Mouse (Mus musculus): Measurements from ENCODE around the gene Kazn. TPM values are rescaled to one million over a fixed set of nuclear protein-coding genes. Genes with fewer than 3 reads are reported as not detected.

The Kazn gene
- total RNA-seq, 4 experiments from 2014 or later, result 91.5 to 107 (median 100) TPM

- DNase-seq (ENCODE audit: low spot score in 2 of 2), result no peak
These were observed 179.9 kb downstream of the Kazn start for GRCm38 (mm10) chr4:142059113-142059840.

DNA sequence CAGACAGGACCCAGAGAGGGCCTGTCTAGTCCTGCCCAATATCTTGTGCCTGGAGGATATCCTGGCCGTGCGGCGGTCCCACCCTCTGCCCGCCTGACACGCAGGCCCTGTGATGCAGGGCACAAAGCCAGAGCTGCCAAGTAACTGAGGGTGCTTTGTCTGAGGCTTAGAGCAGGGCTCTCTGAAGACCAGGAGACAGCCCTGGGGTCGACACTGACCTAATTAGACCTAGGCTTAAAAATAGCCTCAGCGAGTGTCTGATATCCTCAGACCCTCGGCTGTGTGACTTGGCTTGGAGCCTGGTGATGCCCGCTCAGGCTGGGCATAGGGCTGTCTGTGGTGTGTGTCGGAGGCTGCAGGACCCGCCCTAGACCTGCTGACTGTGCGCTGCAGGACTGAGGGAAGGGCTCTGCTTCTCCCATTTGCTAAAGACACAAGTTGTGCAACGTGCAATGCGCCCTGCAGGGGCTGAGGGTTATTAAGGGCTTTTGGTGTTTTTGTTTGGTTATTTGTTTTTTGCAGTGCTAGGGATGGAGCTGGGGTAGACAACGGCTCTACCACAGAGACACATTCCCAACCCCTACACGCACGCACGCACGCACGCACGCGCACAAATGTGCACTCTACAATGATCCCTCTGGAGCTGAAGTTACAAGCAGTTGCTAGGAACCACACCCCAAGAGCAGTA lies 181.5 kb downstream of the Kazn start:
- DNase-seq (ENCODE audit: low spot score in 2 of 2), result peak in 1 of 2 experiments; percentile 55

- no peak for DNase-seq (ENCODE audit: low spot score in 2 of 2)
These were observed 183.6 kb downstream of the Kazn start for GRCm38 (mm10) chr4:142055600-142055999.

DNA sequence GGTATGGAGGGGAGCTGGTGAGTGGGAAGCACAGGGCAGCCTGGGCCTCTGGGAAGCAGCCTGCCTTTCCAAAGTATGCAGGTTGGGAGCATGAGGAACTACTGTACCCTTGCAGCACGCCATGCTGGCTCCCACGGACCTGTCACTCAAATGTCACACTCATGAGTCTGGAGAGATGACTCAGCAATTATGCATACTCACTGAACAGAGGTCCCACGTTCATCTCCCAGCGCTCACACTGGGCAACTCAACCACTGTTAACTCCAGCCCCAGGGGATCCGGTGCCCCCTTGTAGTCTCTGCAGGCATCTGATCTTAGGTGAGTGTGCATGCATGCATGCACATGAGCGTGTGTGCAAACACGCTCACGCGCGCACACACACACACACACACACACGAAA lies 184.6 kb downstream of the Kazn start:
- DNase-seq (ENCODE audit: low spot score in 2 of 2), result peak in 1 of 2 experiments; percentile 13

- no peak for DNase-seq (ENCODE audit: low spot score in 2 of 2)
These were observed 185.3 kb downstream of the Kazn start for GRCm38 (mm10) chr4:142053661-142054448.

GRCm38 (mm10) chr4:142053261-142053660 lies 185.9 kb downstream of the Kazn start:
- DNase-seq (ENCODE audit: low spot score in 2 of 2), result no peak

- no peak for DNase-seq (ENCODE audit: low spot score in 2 of 2)
These were observed 186.6 kb downstream of the Kazn start for GRCm38 (mm10) chr4:142052391-142053132.

Other genes starting within 250 kb of the Kazn start
- gene Fhad1, start 224.3 kb downstream of the Kazn start, total RNA-seq (2022), result 10 to 100 TPM in 1 of 4 experiments, 1 to 10 TPM in 3; 6.4 to 11.9 (median 8.2) TPM
- gene Tmem51, start 155.1 kb downstream of the Kazn start, total RNA-seq (2022), result 1 to 10 TPM; 5.0 to 6.8 (median 5.4) TPM

Measured in left cerebral cortex, adult 8-10 months (tissue).